Mouse (Mus musculus): ENCODE measurements at regions not wholly inside any gene's neighbourhood (a gene's known extent, or its start where the extent isn't known, plus 50 kb on each side); places are given as distances from the start of the nearest gene placed in this dataset.
"Not testable (repeated sequence)": the region's sequence is repeated elsewhere in the genome, so short reads cannot be mapped to it uniquely, and the experiment has no call there.

GRCm38 (mm10) chr12:20844873-20845272, 145.4 kb upstream of the Asap2 start:
- not testable (repeated sequence) for DNase-seq (ENCODE audit: low read depth in 3 of 3, low spot score in 3 of 3); H3K36me3 ChIP-seq (replicated peaks; ENCODE audit: control insufficient read depth, insufficient read depth, low read depth); H3K9ac ChIP-seq (replicated peaks); H3K27me3 ChIP-seq (ENCODE audit: control insufficient read depth, insufficient read depth, low read length); H3K9me3 ChIP-seq (ENCODE audit: control insufficient read depth, low read length); H3K4me1 ChIP-seq (replicated peaks; ENCODE audit: control insufficient read depth in 2 of 2, insufficient read depth in 2 of 2, low read length in 1 of 2); H3K4me2 ChIP-seq (ENCODE audit: low read depth); H3K27ac ChIP-seq; H3K4me3 ChIP-seq (ENCODE audit: insufficient read depth in 1 of 2, low read depth in 2 of 2, low read length in 2 of 2); ATAC-seq (ENCODE audit: insufficient read depth)
- 40% methylated on average over 7 of the region's 7 CpGs for WGBS (ENCODE audit: insufficient replicate concordance)
- peak; percentile 38 for TF ChIP-seq CTCF (IDR thresholded peaks at IDR 0.05; ENCODE audit: low read depth)

- Histone ChIP-seq H3K4me2 (ENCODE audit: low read depth) (no peak overlapping the region), H3K27ac (no peak overlapping the region), H3K27me3 (ENCODE audit: control insufficient read depth, insufficient read depth, low read length) (no peaks in the 10 kb centered on the region), H3K4me1 (replicated peaks; ENCODE audit: control insufficient read depth in 2 of 2, insufficient read depth in 2 of 2, low read length in 1 of 2) (no peaks in the 10 kb centered on the region), H3K9me3 (ENCODE audit: control insufficient read depth, low read length) (no peaks in the 10 kb centered on the region), H3K9ac (replicated peaks) (no peak overlapping the region), H3K36me3 (replicated peaks; ENCODE audit: control insufficient read depth, insufficient read depth, low read depth) (no peaks in the 10 kb centered on the region), H3K4me3 (ENCODE audit: insufficient read depth in 1 of 2, low read depth in 2 of 2, low read length in 2 of 2) (no peak overlapping the region)
- no peak for TF ChIP-seq CTCF (IDR thresholded peaks at IDR 0.05; ENCODE audit: low read depth)
- TF ChIP-seq EP300 (IDR thresholded peaks at IDR 0.05; ENCODE audit: low read depth): no peak
- WGBS (ENCODE audit: insufficient replicate concordance): 54% methylated on average over 17 of the region's 17 CpGs
- DNase-seq (ENCODE audit: low read depth in 3 of 3, low spot score in 3 of 3) (no peak), ATAC-seq (ENCODE audit: insufficient read depth) (no peak)
Measured at GRCm38 (mm10) chr12:20845297-20845696, 145.0 kb upstream of the Asap2 start.

DNA sequence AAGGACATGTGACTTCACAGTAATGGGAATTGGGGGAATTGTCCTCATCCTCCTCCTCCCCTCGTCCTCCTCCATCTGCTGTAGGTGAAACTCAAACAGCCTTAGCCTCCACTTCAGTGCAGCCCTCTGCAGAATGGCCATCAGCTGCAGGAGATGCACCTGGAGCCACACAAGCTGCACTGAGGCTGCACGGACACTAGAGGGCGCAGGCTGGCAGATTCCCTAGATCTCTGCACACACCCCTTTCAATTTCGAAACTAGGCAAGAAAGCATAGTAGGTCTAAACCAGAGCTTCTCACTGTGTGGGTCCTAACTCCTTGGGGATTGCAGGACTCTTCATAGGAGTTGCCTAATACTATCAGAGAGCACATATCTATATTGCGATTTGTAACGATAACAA, 106.2 kb upstream of the Asap2 start:
- not testable (repeated sequence) for DNase-seq (ENCODE audit: low read depth in 3 of 3, low spot score in 3 of 3); H3K4me2 ChIP-seq (ENCODE audit: low read depth); H3K9me3 ChIP-seq (ENCODE audit: control insufficient read depth, low read length); H3K4me3 ChIP-seq (ENCODE audit: insufficient read depth in 1 of 2, low read depth in 2 of 2, low read length in 2 of 2); H3K27me3 ChIP-seq (ENCODE audit: control insufficient read depth, insufficient read depth, low read length); ATAC-seq (ENCODE audit: insufficient read depth); H3K36me3 ChIP-seq (replicated peaks; ENCODE audit: control insufficient read depth, insufficient read depth, low read depth); H3K9ac ChIP-seq (replicated peaks); H3K4me1 ChIP-seq (replicated peaks; ENCODE audit: control insufficient read depth in 2 of 2, insufficient read depth in 2 of 2, low read length in 1 of 2); H3K27ac ChIP-seq
- TF ChIP-seq CTCF (IDR thresholded peaks at IDR 0.05; ENCODE audit: low read depth): peak; percentile 63
- WGBS (ENCODE audit: insufficient replicate concordance): 57% methylated on average over 6 of the region's 6 CpGs

DNA sequence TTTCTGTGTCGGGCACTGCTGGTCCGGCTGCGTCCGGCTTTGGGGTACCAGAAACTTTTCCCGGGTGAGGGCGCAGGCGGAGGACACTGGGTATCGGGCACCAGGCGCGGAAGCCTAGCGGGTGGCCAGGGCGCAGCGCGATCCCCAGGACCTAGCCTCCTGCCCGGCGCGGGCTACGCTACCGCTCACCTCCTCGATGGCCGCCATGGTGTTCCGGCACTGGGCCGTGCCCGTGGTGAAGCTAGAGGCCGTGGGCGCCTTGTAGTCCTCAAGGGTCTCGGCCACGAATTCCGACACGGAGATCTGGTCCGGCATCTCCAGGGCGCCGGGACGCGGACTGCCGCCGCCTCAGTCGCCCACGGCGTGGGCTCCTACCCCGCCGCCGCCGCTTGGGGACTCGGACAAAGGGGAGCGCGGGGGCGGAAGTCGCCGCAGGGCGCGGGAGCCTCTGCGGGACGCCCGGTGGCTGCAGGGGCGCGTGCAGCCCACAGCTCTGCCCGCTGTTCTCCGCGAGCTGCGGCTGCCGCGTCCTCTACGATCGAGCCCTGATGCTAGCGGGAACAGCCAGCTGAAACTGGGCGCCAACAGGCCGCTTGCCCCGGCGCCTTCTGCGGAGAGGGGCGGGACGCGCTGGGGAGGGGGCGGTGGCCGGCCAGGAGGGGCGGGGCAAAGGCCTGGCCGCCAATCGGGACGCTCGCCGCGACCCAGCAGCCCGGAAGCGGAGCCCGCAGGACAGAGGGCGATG, 69.4 kb upstream of the Asap2 start:
- H3K4me2 ChIP-seq (ENCODE audit: low read depth): peak overlapping the region; percentile 72
- not testable (repeated sequence) for H3K36me3 ChIP-seq (replicated peaks; ENCODE audit: control insufficient read depth, insufficient read depth, low read depth); H3K27ac ChIP-seq; H3K27me3 ChIP-seq (ENCODE audit: control insufficient read depth, insufficient read depth, low read length); H3K9me3 ChIP-seq (ENCODE audit: control insufficient read depth, low read length); H3K4me1 ChIP-seq (replicated peaks; ENCODE audit: control insufficient read depth in 2 of 2, insufficient read depth in 2 of 2, low read length in 1 of 2)
- DNase-seq (ENCODE audit: low read depth in 3 of 3, low spot score in 3 of 3): peak in 1 of 3 experiments; percentile 28
- peak; percentile 99 for ATAC-seq (ENCODE audit: insufficient read depth)
- peak overlapping the region; percentile 61 for H3K9ac ChIP-seq (replicated peaks)
- H3K4me3 ChIP-seq (ENCODE audit: insufficient read depth in 1 of 2, low read depth in 2 of 2, low read length in 2 of 2): peak overlapping the region; percentile 78 to 84
- TF ChIP-seq CTCF (IDR thresholded peaks at IDR 0.05; ENCODE audit: low read depth): peak; percentile 1; the same call in 1 of the 2 replicates
- under 1% methylated on average over 84 of the region's 87 CpGs for WGBS (ENCODE audit: insufficient replicate concordance)

DNA sequence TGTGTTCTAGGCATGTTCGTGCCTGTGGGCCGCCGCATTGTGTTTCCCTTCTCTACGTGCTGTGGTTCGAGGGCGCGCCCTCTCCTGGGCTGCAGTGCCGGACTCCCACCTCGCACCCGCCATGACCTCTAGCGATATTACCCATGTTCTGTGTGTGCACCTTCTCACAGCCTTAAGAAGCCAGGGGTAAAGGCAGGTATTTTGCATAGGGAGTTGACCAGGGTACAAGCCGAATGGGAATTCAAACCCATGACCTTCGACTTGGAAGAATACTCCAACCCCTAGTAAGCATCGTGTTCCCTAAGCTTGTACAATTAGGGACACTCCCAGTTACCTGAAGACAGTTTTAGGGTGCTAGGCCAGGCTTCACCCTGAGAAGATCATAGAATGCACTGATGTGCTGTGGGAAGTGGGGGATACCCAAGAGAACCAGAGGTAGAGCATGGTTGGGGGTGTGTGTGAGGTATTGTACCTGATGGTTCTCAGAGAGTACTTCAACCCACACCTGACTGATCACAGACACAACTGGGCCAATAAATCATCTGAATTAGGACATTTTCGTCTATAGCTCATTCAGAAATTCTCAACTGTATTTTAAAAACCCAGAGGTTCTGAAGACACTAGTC, 68.7 kb upstream of the Asap2 start:
- H3K9me3 ChIP-seq (ENCODE audit: control insufficient read depth, low read length); H3K9ac ChIP-seq (replicated peaks); H3K27me3 ChIP-seq (ENCODE audit: control insufficient read depth, insufficient read depth, low read length); DNase-seq (ENCODE audit: low read depth in 3 of 3, low spot score in 3 of 3); H3K36me3 ChIP-seq (replicated peaks; ENCODE audit: control insufficient read depth, insufficient read depth, low read depth); H3K4me1 ChIP-seq (replicated peaks; ENCODE audit: control insufficient read depth in 2 of 2, insufficient read depth in 2 of 2, low read length in 1 of 2); H3K27ac ChIP-seq: not testable (repeated sequence)
- peak; percentile 6; the same call in 1 of the 2 replicates for TF ChIP-seq CTCF (IDR thresholded peaks at IDR 0.05; ENCODE audit: low read depth)
- WGBS (ENCODE audit: insufficient replicate concordance): 13% methylated on average over 11 of the region's 15 CpGs
- Histone ChIP-seq H3K4me3 (ENCODE audit: insufficient read depth in 1 of 2, low read depth in 2 of 2, low read length in 2 of 2) (peak overlapping the region; percentile 37 to 78), H3K4me2 (ENCODE audit: low read depth) (peak overlapping the region; percentile 72)
- 0 out of 2 replicates have a peak, but pooled peaks have one; percentile 4 for ATAC-seq (ENCODE audit: insufficient read depth)
